Mouse (Mus musculus): ENCODE data around the gene Ryk. TPM values are rescaled to one million over a fixed set of nuclear protein-coding genes. Genes with fewer than 3 reads are reported as not detected.

Gene Ryk
- polyA plus RNA-seq, 1 experiment from 2014 or later, result 8.9 TPM

GRCm38 (mm10) chr9:102948706-102949105, 114.0 kb downstream of the Ryk start:
- Histone ChIP-seq H3K4me1 (ENCODE audit: control insufficient read depth, insufficient read depth, low read depth, low read length) (no peaks in the 10 kb centered on the region), H3K36me3 (ENCODE audit: control insufficient read depth, insufficient read depth, low read length) (no peaks in the 10 kb centered on the region), H3K4me2 (ENCODE audit: low read length) (no peak overlapping the region), H3K9ac (ENCODE audit: low read depth, low read length) (no peak overlapping the region), H3K4me3 (ENCODE audit: low read length) (no peak overlapping the region), H3K9me3 (ENCODE audit: control insufficient read depth, low read length) (no peaks in the 10 kb centered on the region), H3K27me3 (replicated peaks; ENCODE audit: control insufficient read depth, insufficient read depth, low read length) (no peaks in the 10 kb centered on the region), H3K27ac (ENCODE audit: low read depth, low read length) (no peak overlapping the region)
- ATAC-seq, result no peak
- WGBS, result 73% methylated on average over 5 of the region's 5 CpGs

DNA sequence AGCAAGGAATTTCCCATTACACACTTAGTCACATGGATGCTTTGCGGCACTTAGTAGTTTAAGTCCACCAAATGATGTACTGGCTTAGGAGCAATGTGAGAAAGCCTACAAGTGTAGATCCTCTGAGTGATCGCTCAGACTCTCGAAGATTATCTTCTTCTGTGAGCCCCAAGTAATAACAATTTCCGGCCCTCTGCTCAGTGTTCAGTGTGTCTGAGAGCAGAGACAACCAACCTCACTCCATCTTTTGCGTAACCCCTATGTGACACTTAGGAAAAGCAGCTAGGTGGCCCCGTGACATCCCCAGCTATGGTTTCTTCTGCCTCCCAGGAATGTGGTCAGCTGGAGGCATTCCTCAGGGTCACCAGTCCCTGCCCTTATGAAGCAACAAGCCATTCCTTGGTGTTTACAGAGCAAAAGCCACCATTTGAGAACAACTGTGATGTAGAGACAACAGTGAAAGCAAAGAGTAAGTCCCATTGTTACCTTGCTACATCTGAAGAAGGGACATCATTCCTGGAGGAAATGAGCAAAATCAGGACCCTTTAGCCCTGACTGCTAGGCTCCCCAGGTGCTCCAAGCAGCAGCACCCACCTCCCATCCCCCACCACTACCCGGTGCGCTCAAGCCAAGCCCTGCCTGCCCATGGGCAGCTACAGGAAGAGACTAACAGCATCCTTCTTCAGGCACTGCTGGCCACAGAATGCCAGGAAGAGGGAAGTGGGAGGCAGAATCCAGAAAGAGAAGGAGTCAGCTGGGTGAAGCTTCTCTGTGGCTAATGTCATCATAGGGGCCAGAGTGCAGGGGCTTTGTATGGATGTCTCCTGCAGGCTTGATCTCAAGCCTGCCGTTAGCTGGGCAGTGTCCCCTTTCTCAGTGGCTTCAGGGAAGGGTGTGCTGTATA, 116.6 kb downstream of the Ryk start:
- Histone ChIP-seq H3K27me3 (replicated peaks; ENCODE audit: control insufficient read depth, insufficient read depth, low read length) (no peaks in the 10 kb centered on the region), H3K9me3 (ENCODE audit: control insufficient read depth, low read length) (no peaks in the 10 kb centered on the region), H3K9ac (ENCODE audit: low read depth, low read length) (no peak overlapping the region), H3K4me1 (ENCODE audit: control insufficient read depth, insufficient read depth, low read depth, low read length) (no peaks in the 10 kb centered on the region), H3K36me3 (ENCODE audit: control insufficient read depth, insufficient read depth, low read length) (no peaks in the 10 kb centered on the region), H3K4me3 (ENCODE audit: low read length) (no peak overlapping the region), H3K4me2 (ENCODE audit: low read length) (no peak overlapping the region), H3K27ac (ENCODE audit: low read depth, low read length) (no peak overlapping the region)
- 91% methylated on average over 9 of the region's 9 CpGs for whole genome bisulfite sequencing
- ATAC-seq, result no peak

GRCm38 (mm10) chr9:102955866-102956265, 121.1 kb downstream of the Ryk start:
- Histone ChIP-seq H3K9ac (ENCODE audit: low read depth, low read length) (no peak overlapping the region), H3K36me3 (ENCODE audit: control insufficient read depth, insufficient read depth, low read length) (no peaks in the 10 kb centered on the region), H3K4me3 (ENCODE audit: low read length) (no peak overlapping the region), H3K27me3 (replicated peaks; ENCODE audit: control insufficient read depth, insufficient read depth, low read length) (no peaks in the 10 kb centered on the region), H3K27ac (ENCODE audit: low read depth, low read length) (no peak overlapping the region), H3K9me3 (ENCODE audit: control insufficient read depth, low read length) (no peaks in the 10 kb centered on the region), H3K4me2 (ENCODE audit: low read length) (no peak overlapping the region), H3K4me1 (ENCODE audit: control insufficient read depth, insufficient read depth, low read depth, low read length) (no peaks in the 10 kb centered on the region)
- 89% methylated on average over 3 of the region's 3 CpGs for WGBS
- no peak for ATAC-seq

Other genes with a start within 250 kb of the Ryk start
- gene Anapc13, start 208.6 kb upstream of the Ryk start, polyA plus RNA-seq (2015; fragmentation: Nextera tagmentation; extraction: Ambion mirVana), result 133 and 146 TPM in 2 replicates
- 33.2 and 34.4 TPM in 2 replicates for gene Cep63, start 208.4 kb upstream of the Ryk start, polyA plus RNA-seq (2015; fragmentation: Nextera tagmentation; extraction: Ambion mirVana)
- 40.7 and 47.5 TPM in 2 replicates for gene Amotl2, start 118.2 kb upstream of the Ryk start, polyA plus RNA-seq (2015; fragmentation: Nextera tagmentation; extraction: Ambion mirVana)
- 4.6 and 4.7 TPM in 2 replicates for gene Slco2a1, start 153.8 kb downstream of the Ryk start, polyA plus RNA-seq (2015; fragmentation: Nextera tagmentation; extraction: Ambion mirVana)

Data from hindbrain, embryonic 16.5 days (tissue).